Mouse (Mus musculus): ENCODE data around the gene Coasy. TPM values are rescaled to one million over a fixed set of nuclear protein-coding genes. Genes with fewer than 3 reads are reported as not detected.

Coasy gene
- 51.4 and 53.3 TPM in 2 replicates for polyA plus RNA-seq (2016; fragmentation: Nextera tagmentation; extraction: Ambion mirVana)

GRCm38 (mm10) chr11:101082208-101083082 lies at the start of gene Coasy:
Coasy (plus strand) TSS chr11:101082565.
- H3K36me3 ChIP-seq (replicated peaks), result peaks cover 23% of the 10 kb centered on the region
- H3K4me1 ChIP-seq, result peaks cover 58% of the 10 kb centered on the region
- peak within 1 kb of the TSS; percentile 93 for H3K27ac ChIP-seq
- WGBS, result under 1% methylated on average over 51 of the region's 51 CpGs
- DNase-seq (ENCODE audit: extremely low spot score, low spot score), result peak; percentile 96
- peak within 1 kb of the TSS; percentile 91 for H3K4me3 ChIP-seq
- peaks cover 46% of the 10 kb centered on the region for H3K27me3 ChIP-seq (ENCODE audit: poor library complexity, severe bottlenecking)
- H3K9me3 ChIP-seq, result no peaks in the 10 kb centered on the region

- Histone ChIP-seq H3K4me3 (no peak overlapping the region), H3K27me3 (ENCODE audit: poor library complexity, severe bottlenecking) (no peaks in the 10 kb centered on the region), H3K9me3 (no peaks in the 10 kb centered on the region), H3K36me3 (replicated peaks) (peaks cover 89% of the 10 kb centered on the region), H3K27ac (no peak overlapping the region), H3K4me1 (no peaks in the 10 kb centered on the region)
- whole genome bisulfite sequencing, result 93% methylated on average over 17 of the region's 17 CpGs
- DNase-seq (ENCODE audit: extremely low spot score, low spot score), result no peak
These were observed 48.4 kb upstream of the Coasy start for GRCm38 (mm10) chr11:101033856-101034500.

- 95% methylated on average over 8 of the region's 8 CpGs for WGBS
- H3K27ac ChIP-seq, result no peak overlapping the region
These were observed 47.6 kb upstream of the Coasy start for GRCm38 (mm10) chr11:101034614-101035327.

GRCm38 (mm10) chr11:101035328-101035695 lies 47.1 kb upstream of the Coasy start:
- no peak for DNase-seq (ENCODE audit: extremely low spot score, low spot score)
- no peaks in the 10 kb centered on the region for H3K9me3 ChIP-seq
- peaks cover 92% of the 10 kb centered on the region for H3K36me3 ChIP-seq (replicated peaks)
- H3K4me1 ChIP-seq, result no peaks in the 10 kb centered on the region
- H3K27ac ChIP-seq, result no peak overlapping the region
- WGBS, result 93% methylated on average over 4 of the region's 4 CpGs
- H3K4me3 ChIP-seq, result no peak overlapping the region
- H3K27me3 ChIP-seq (ENCODE audit: poor library complexity, severe bottlenecking), result no peaks in the 10 kb centered on the region

More at GRCm38 (mm10) chr11:101034614-101035327, 47.6 kb upstream of the Coasy start:
- DNase-seq (ENCODE audit: extremely low spot score, low spot score), result no peak
- H3K4me3 ChIP-seq, result no peak overlapping the region
- no peaks in the 10 kb centered on the region for H3K9me3 ChIP-seq
- no peaks in the 10 kb centered on the region for H3K27me3 ChIP-seq (ENCODE audit: poor library complexity, severe bottlenecking)
- peaks cover 92% of the 10 kb centered on the region for H3K36me3 ChIP-seq (replicated peaks)
- no peaks in the 10 kb centered on the region for H3K4me1 ChIP-seq

GRCm38 (mm10) chr11:101037795-101038194 lies 44.6 kb upstream of the Coasy start:
- Histone ChIP-seq H3K4me3 (no peak overlapping the region), H3K27ac (no peak overlapping the region), H3K9me3 (no peaks in the 10 kb centered on the region), H3K27me3 (ENCODE audit: poor library complexity, severe bottlenecking) (no peaks in the 10 kb centered on the region), H3K4me1 (no peaks in the 10 kb centered on the region), H3K36me3 (replicated peaks) (peaks cover 94% of the 10 kb centered on the region)
- no peak for DNase-seq (ENCODE audit: extremely low spot score, low spot score)
- 89% methylated on average over 10 of the region's 10 CpGs for WGBS

GRCm38 (mm10) chr11:101045826-101046225 lies 36.5 kb upstream of the Coasy start:
- H3K4me3 ChIP-seq, result no peak overlapping the region
- H3K27me3 ChIP-seq (ENCODE audit: poor library complexity, severe bottlenecking), result no peaks in the 10 kb centered on the region
- no peak for DNase-seq (ENCODE audit: extremely low spot score, low spot score)
- H3K9me3 ChIP-seq, result no peaks in the 10 kb centered on the region
- no peak overlapping the region for H3K27ac ChIP-seq
- H3K36me3 ChIP-seq (replicated peaks), result peaks cover 99% of the 10 kb centered on the region
- H3K4me1 ChIP-seq, result no peaks in the 10 kb centered on the region
- 91% methylated on average over 4 of the region's 4 CpGs for WGBS

- Histone ChIP-seq H3K4me3 (no peak overlapping the region), H3K9me3 (no peaks in the 10 kb centered on the region), H3K27me3 (ENCODE audit: poor library complexity, severe bottlenecking) (no peaks in the 10 kb centered on the region), H3K27ac (no peak overlapping the region), H3K36me3 (replicated peaks) (peaks cover 99% of the 10 kb centered on the region), H3K4me1 (no peaks in the 10 kb centered on the region)
- DNase-seq (ENCODE audit: extremely low spot score, low spot score), result no peak
- WGBS, result 69% methylated on average over 9 of the region's 9 CpGs
These were observed 35.9 kb upstream of the Coasy start for GRCm38 (mm10) chr11:101046440-101046839.

GRCm38 (mm10) chr11:101047502-101047901 lies 34.9 kb upstream of the Coasy start:
- no peak overlapping the region for H3K4me3 ChIP-seq
- 88% methylated on average over 3 of the region's 3 CpGs for WGBS
- no peak for DNase-seq (ENCODE audit: extremely low spot score, low spot score)
- H3K9me3 ChIP-seq, result no peaks in the 10 kb centered on the region
- no peaks in the 10 kb centered on the region for H3K4me1 ChIP-seq
- no peaks in the 10 kb centered on the region for H3K27me3 ChIP-seq (ENCODE audit: poor library complexity, severe bottlenecking)
- peaks cover 97% of the 10 kb centered on the region for H3K36me3 ChIP-seq (replicated peaks)
- H3K27ac ChIP-seq, result no peak overlapping the region

GRCm38 (mm10) chr11:101050359-101050758 lies 32.0 kb upstream of the Coasy start:
- H3K9me3 ChIP-seq, result no peaks in the 10 kb centered on the region; the same call in 1 of the 2 replicates
- no peaks in the 10 kb centered on the region for H3K4me1 ChIP-seq
- H3K36me3 ChIP-seq (replicated peaks), result peaks cover 97% of the 10 kb centered on the region
- no peak for DNase-seq (ENCODE audit: extremely low spot score, low spot score)
- no peak overlapping the region for H3K4me3 ChIP-seq
- 94% methylated on average over 9 of the region's 9 CpGs for WGBS
- H3K27me3 ChIP-seq (ENCODE audit: poor library complexity, severe bottlenecking), result no peaks in the 10 kb centered on the region
- H3K27ac ChIP-seq, result no peak overlapping the region

GRCm38 (mm10) chr11:101051051-101051493 lies 31.3 kb upstream of the Coasy start:
- Histone ChIP-seq H3K9me3 (no peaks in the 10 kb centered on the region; the same call in 1 of the 2 replicates), H3K4me1 (no peaks in the 10 kb centered on the region), H3K27me3 (ENCODE audit: poor library complexity, severe bottlenecking) (no peaks in the 10 kb centered on the region), H3K27ac (0 out of 2 replicates have a peak overlapping the region, but pooled peaks have one; percentile 20), H3K4me3 (no peak overlapping the region), H3K36me3 (replicated peaks) (peaks cover 97% of the 10 kb centered on the region)
- DNase-seq (ENCODE audit: extremely low spot score, low spot score), result no peak
- WGBS, result 89% methylated on average over 6 of the region's 6 CpGs

GRCm38 (mm10) chr11:101051617-101052016 lies 30.7 kb upstream of the Coasy start:
- H3K36me3 ChIP-seq (replicated peaks), result peaks cover 96% of the 10 kb centered on the region
- WGBS, result 92% methylated on average over 8 of the region's 8 CpGs
- no peak for DNase-seq (ENCODE audit: extremely low spot score, low spot score)
- H3K4me3 ChIP-seq, result no peak overlapping the region
- H3K9me3 ChIP-seq, result no peaks in the 10 kb centered on the region; the same call in 1 of the 2 replicates
- H3K4me1 ChIP-seq, result no peaks in the 10 kb centered on the region
- no peaks in the 10 kb centered on the region for H3K27me3 ChIP-seq (ENCODE audit: poor library complexity, severe bottlenecking)
- no peak overlapping the region for H3K27ac ChIP-seq

GRCm38 (mm10) chr11:101052751-101053473 lies 29.5 kb upstream of the Coasy start:
- no peaks in the 10 kb centered on the region; the same call in 1 of the 2 replicates for H3K9me3 ChIP-seq
- 96% methylated on average over 10 of the region's 10 CpGs for WGBS
- H3K36me3 ChIP-seq (replicated peaks), result peaks cover 92% of the 10 kb centered on the region
- no peak overlapping the region for H3K4me3 ChIP-seq
- H3K27ac ChIP-seq, result no peak overlapping the region
- H3K4me1 ChIP-seq, result no peaks in the 10 kb centered on the region
- DNase-seq (ENCODE audit: extremely low spot score, low spot score), result no peak
- no peaks in the 10 kb centered on the region for H3K27me3 ChIP-seq (ENCODE audit: poor library complexity, severe bottlenecking)
